Mouse (Mus musculus) neural tube, embryonic 15.5 days (tissue): ENCODE measurements at regions not wholly inside any gene's neighbourhood (a gene's known extent, or its start where the extent isn't known, plus 50 kb on each side); places are given as distances from the start of the nearest gene placed in this dataset.

Experiments
- ATAC-seq: fragments of 200-750 bp; cut with Nextera tagmentation; 2 replicates; pipeline ENCODE4 v1.8.0; 2017; ENCODE audit warnings: mild to moderate bottlenecking, moderate TSS enrichment, moderate library complexity; ENCODE audit not compliant: low FRiP score
- H3K27ac ChIP-seq: fragments of 300-500 bp; sonication (generic); replicated peaks from 2 replicates; pipeline ENCODE4 v1.5.1; 2015; ENCODE audit warnings: mild to moderate bottlenecking, inconsistent platforms
- H3K27me3 ChIP-seq: fragments of 300-500 bp; sonication (generic); replicated peaks from 2 replicates; pipeline ENCODE4 v1.6.1; 2015; ENCODE audit warnings: inconsistent platforms
- H3K36me3 ChIP-seq: fragments of 300-500 bp; sonication (generic); 2 replicates; pipeline ENCODE4 v1.6.1; 2015; ENCODE audit warnings: inconsistent platforms
- H3K4me1 ChIP-seq: fragments of 300-500 bp; sonication (generic); 2 replicates; pipeline ENCODE4 v1.6.1; 2015; ENCODE audit warnings: inconsistent platforms
- H3K4me2 ChIP-seq: fragments of 300-500 bp; sonication (generic); 2 replicates; pipeline ENCODE4 v1.6.1; 2015; ENCODE audit warnings: inconsistent platforms, mild to moderate bottlenecking, moderate library complexity
- H3K4me3 ChIP-seq: fragments of 300-500 bp; sonication (generic); replicated peaks from 2 replicates; pipeline ENCODE4 v1.5.1; 2015; ENCODE audit warnings: mild to moderate bottlenecking, inconsistent platforms
- H3K9ac ChIP-seq: fragments of 300-500 bp; sonication (generic); replicated peaks from 2 replicates; pipeline ENCODE4 v1.6.1; 2015; ENCODE audit warnings: mild to moderate bottlenecking, inconsistent platforms
- H3K9me3 ChIP-seq: fragments of 300-500 bp; sonication (generic); replicated peaks from 2 replicates; pipeline ENCODE4 v1.6.1; 2016; ENCODE audit warnings: inconsistent platforms
- WGBS: fragments of 180-500 bp; shearing (Covaris S2); methylation state at CpG from one replicate; pipeline ENCODE4 v1.1.7; 2015; ENCODE audit warnings: mixed read lengths; 5-methylcytosine and 5-hydroxymethylcytosine counted together

- Histone ChIP-seq H3K4me3 (no peak overlapping the region), H3K4me2 (no peak overlapping the region), H3K4me1 (no peaks in the 10 kb centered on the region), H3K27me3 (no peaks in the 10 kb centered on the region), H3K9ac (no peak overlapping the region), H3K36me3 (no peaks in the 10 kb centered on the region), H3K9me3 (no peaks in the 10 kb centered on the region), H3K27ac (no peak overlapping the region)
- no peak for ATAC-seq
- WGBS: 81% methylated on average over 2 of the region's 2 CpGs
These were observed 52.9 kb upstream of the Gm10944 start for GRCm38 (mm10) chr10:10628236-10628717.

DNA sequence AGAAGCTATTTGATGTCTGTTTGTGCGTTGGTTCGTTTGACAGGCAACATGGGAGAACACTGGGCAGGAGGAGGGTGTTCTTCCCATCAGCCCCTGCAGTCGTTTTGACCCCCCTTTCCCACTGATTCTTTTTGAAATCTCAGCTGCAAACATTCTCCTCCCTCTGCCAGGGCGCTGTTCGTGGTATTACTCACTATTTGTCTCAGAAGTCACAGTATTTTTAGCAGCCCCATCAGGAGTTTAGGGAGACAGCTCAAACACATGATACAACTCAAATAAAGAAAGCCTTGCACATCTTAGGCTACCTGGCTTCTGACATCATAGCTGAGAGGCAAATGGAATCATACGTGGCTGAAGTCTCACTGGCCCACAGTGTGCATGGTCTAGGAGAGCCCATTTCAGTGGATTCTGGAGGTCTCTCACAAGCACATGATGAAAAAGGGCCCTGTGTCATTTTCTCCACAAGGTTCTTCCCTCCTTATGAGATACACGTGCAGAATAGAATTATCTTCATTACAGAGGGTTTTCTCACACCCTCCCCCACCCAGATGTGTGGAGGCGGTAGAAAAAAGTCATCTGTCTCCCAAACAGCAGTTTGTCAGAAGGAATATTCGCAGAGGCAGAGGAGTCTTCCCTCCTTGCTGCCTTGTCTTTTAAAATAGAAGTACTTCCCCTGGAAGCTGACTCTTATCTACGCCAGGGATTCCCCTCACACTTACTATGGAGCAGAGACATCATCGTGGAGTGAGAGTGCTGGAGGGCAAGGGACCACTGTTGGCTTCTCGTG lies 57.1 kb upstream of the Rab32 start:
- H3K4me1 ChIP-seq: no peaks in the 10 kb centered on the region
- no peak for ATAC-seq
- H3K27ac ChIP-seq: no peak overlapping the region
- 66% methylated on average over 12 of the region's 12 CpGs for WGBS
- no peak overlapping the region for H3K4me2 ChIP-seq
- H3K9ac ChIP-seq: no peak overlapping the region
- H3K27me3 ChIP-seq: no peaks in the 10 kb centered on the region
- H3K9me3 ChIP-seq: no peaks in the 10 kb centered on the region
- no peak overlapping the region for H3K4me3 ChIP-seq
- no peaks in the 10 kb centered on the region for H3K36me3 ChIP-seq

- Histone ChIP-seq H3K4me1 (no peaks in the 10 kb centered on the region), H3K4me3 (no peak overlapping the region), H3K27me3 (no peaks in the 10 kb centered on the region), H3K36me3 (no peaks in the 10 kb centered on the region), H3K9ac (no peak overlapping the region), H3K4me2 (no peak overlapping the region), H3K9me3 (no peaks in the 10 kb centered on the region), H3K27ac (no peak overlapping the region)
- 89% methylated on average over 3 of the region's 3 CpGs for WGBS
- ATAC-seq: no peak
These were observed 52.7 kb upstream of the Rab32 start for GRCm38 (mm10) chr10:10610561-10611345.

DNA sequence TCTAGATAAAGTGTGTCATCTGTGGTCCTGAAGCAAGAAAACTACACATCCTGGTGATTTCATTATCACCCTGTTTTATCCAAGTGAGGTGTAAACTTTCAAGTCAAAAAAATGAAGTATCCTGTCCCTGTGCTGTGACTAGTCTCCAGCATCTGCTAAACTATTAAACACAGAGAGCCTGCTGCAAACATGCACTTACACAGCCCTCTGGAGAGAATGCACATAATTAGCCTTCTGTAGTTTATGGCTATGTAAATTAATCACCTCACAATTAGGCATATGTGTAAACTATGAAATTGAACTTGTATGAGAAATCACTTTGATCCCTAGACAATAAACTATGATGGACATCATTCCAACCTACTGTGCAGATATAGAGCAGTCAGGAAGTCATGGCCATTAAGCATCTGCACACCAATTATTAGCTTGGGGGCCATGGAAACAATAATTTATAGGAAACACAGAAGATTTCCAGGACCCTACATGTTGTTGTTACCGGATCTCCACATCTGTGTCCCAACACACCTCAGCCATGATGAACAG lies 50.6 kb upstream of the Rab32 start:
- peak; percentile 72; the same call in 1 of the 2 replicates for ATAC-seq
- H3K27me3 ChIP-seq: no peaks in the 10 kb centered on the region
- H3K4me1 ChIP-seq: no peaks in the 10 kb centered on the region
- H3K9me3 ChIP-seq: no peaks in the 10 kb centered on the region
- H3K9ac ChIP-seq: no peak overlapping the region
- 39% methylated on average over 1 of the region's 1 CpGs for WGBS
- no peaks in the 10 kb centered on the region for H3K36me3 ChIP-seq
- H3K4me3 ChIP-seq: no peak overlapping the region
- no peak overlapping the region for H3K4me2 ChIP-seq
- no peak overlapping the region for H3K27ac ChIP-seq
